Mouse (Mus musculus): Measurements from ENCODE around the gene Nacad. TPM values are rescaled to one million over a fixed set of nuclear protein-coding genes. Genes with fewer than 3 reads are reported as not detected.

Gene Nacad
- total and polyA plus RNA-seq, 3 experiments, result 0.13 to 0.34 TPM; not detected in 1

- Histone ChIP-seq H3K27me3 (replicated peaks) (no peaks in the 10 kb centered on the region), H3K4me2 (ENCODE audit: insufficient read depth, low read depth, poor library complexity, severe bottlenecking) (no peak overlapping the region), H3K79me2 (replicated peaks; ENCODE audit: control insufficient read depth, extremely low read depth, insufficient read depth, poor library complexity, severe bottlenecking) (no peaks in the 10 kb centered on the region; the same call in 1 of the 2 replicates), H3K36me3 (replicated peaks in 1 of 2; ENCODE audit: control insufficient read depth in 1 of 2, insufficient read depth in 1 of 2, low read length in 1 of 2) (peaks cover 82 to 95% of the 10 kb centered on the region in 2 experiments), H3K9ac (ENCODE audit: insufficient read depth, low read depth) (no peak overlapping the region), H3K4me3 (replicated peaks in 1 of 3; ENCODE audit: low read depth in 2 of 3, low read length in 2 of 3, poor library complexity in 1 of 3) (no peak overlapping the region), H3K27ac (ENCODE audit: insufficient read depth, low read depth) (no peak overlapping the region), H3K9me3 (replicated peaks; ENCODE audit: low read length) (no peaks in the 10 kb centered on the region), H3K4me1 (ENCODE audit: control insufficient read depth in 1 of 2, insufficient read depth in 2 of 2) (no peaks in the 10 kb centered on the region)
- TF ChIP-seq CHD1 (IDR thresholded peaks at IDR 0.05; ENCODE audit: low read depth, low read length) (no peak), POLR2AphosphoS2 (IDR thresholded peaks at IDR 0.05; ENCODE audit: low read depth, low read length) (peak; percentile 97), POLR2A (IDR thresholded peaks at IDR 0.05; ENCODE audit: low read depth, low read length) (peak; percentile 38)
- dilution Hi-C loops (cut with MboI; ENCODE audit: extremely low pct_ligation_motif_present, extremely low pct_unique_long_range_greater_than_20kb, low sequenced_read_pairs), result no loop called here
- DNase-seq (ENCODE audit: extremely low read depth), result no peak
- in situ Hi-C loops (cut with MboI; ENCODE audit: low pct_ligation_motif_present, low pct_unique_long_range_greater_than_20kb, low sequenced_read_pairs), result no loop called here
Observed at GRCm38 (mm10) chr11:6615250-6616205, 9.7 kb upstream of the Nacad start.

GRCm38 (mm10) chr11:6605021-6605481 lies 802 bp downstream of the Nacad start:
- no peak overlapping the region for H3K9ac ChIP-seq (ENCODE audit: insufficient read depth, low read depth)
- no peak overlapping the region for H3K27ac ChIP-seq (ENCODE audit: insufficient read depth, low read depth)
- no peak for TF ChIP-seq MXI1 (IDR thresholded peaks at IDR 0.05; ENCODE audit: low read depth, low read length)
- TF ChIP-seq IRF4 (IDR thresholded peaks at IDR 0.05; ENCODE audit: low read depth, low read length), result no peak
- no peak for TF ChIP-seq MAX (IDR thresholded peaks at IDR 0.05; ENCODE audit: low read length)
- peak; percentile 11 for TF ChIP-seq SMC3 (IDR thresholded peaks at IDR 0.05; ENCODE audit: low read depth, low read length)
- no peak for TF ChIP-seq ZMIZ1 (IDR thresholded peaks at IDR 0.05; ENCODE audit: low read depth, low read length)
- TF ChIP-seq JUND (conservative IDR thresholded peaks at IDR 0.05; ENCODE audit: low read depth, low read length), result no peak
- no peak for TF ChIP-seq ETS1 (conservative IDR thresholded peaks at IDR 0.05; ENCODE audit: low read depth, low read length)
- peak in 1 of 2 experiments; percentile 8; a peak in 1 of 4 replicates for TF ChIP-seq CTCF (conservative IDR thresholded peaks at IDR 0.05 in 1 of 2, IDR thresholded peaks at IDR 0.05 in 1 of 2; ENCODE audit: low read depth in 2 of 2, low read length in 2 of 2)
- no peak for TF ChIP-seq RCOR1 (conservative IDR thresholded peaks at IDR 0.05; ENCODE audit: low read depth, low read length)
- TF ChIP-seq GABPA (IDR thresholded peaks at IDR 0.05; ENCODE audit: insufficient replicate concordance, low read depth, low read length), result no peak
- no peak for TF ChIP-seq HCFC1 (IDR thresholded peaks at IDR 0.05; ENCODE audit: low read depth, low read length)
- no peak for TF ChIP-seq MAZ (IDR thresholded peaks at IDR 0.05; ENCODE audit: low read depth, low read length)
- no peak for TF ChIP-seq TCF12 (IDR thresholded peaks at IDR 0.05; ENCODE audit: low read depth, low read length)
- TF ChIP-seq MEF2A (IDR thresholded peaks at IDR 0.05; ENCODE audit: borderline replicate concordance, low read depth, low read length), result no peak
- no peak for TF ChIP-seq CHD1 (IDR thresholded peaks at IDR 0.05; ENCODE audit: low read depth, low read length)
- H3K79me2 ChIP-seq (replicated peaks; ENCODE audit: control insufficient read depth, extremely low read depth, insufficient read depth, poor library complexity, severe bottlenecking), result no peaks in the 10 kb centered on the region
- peaks cover 9 to 11% of the 10 kb centered on the region in 2 experiments; a peak in 3 of 4 replicates for H3K4me1 ChIP-seq (ENCODE audit: control insufficient read depth in 1 of 2, insufficient read depth in 2 of 2)
- H3K4me2 ChIP-seq (ENCODE audit: insufficient read depth, low read depth, poor library complexity, severe bottlenecking), result no peak overlapping the region
- peaks cover 0 to 15% of the 10 kb centered on the region in 2 experiments for H3K36me3 ChIP-seq (replicated peaks in 1 of 2; ENCODE audit: control insufficient read depth in 1 of 2, insufficient read depth in 1 of 2, low read length in 1 of 2)
- in situ Hi-C loops (cut with MboI; ENCODE audit: low pct_ligation_motif_present, low pct_unique_long_range_greater_than_20kb, low sequenced_read_pairs), result no loop called here
- no peaks in the 10 kb centered on the region for H3K27me3 ChIP-seq (replicated peaks)
- dilution Hi-C loops (cut with MboI; ENCODE audit: extremely low pct_ligation_motif_present, extremely low pct_unique_long_range_greater_than_20kb, low sequenced_read_pairs), result no loop called here
- no peak for DNase-seq (ENCODE audit: extremely low read depth)
- H3K9me3 ChIP-seq (replicated peaks; ENCODE audit: low read length), result no peaks in the 10 kb centered on the region
- H3K4me3 ChIP-seq (replicated peaks in 1 of 3; ENCODE audit: low read depth in 2 of 3, low read length in 2 of 3, poor library complexity in 1 of 3), result no peak overlapping the region
